Mouse (Mus musculus) erythroblast, embryonic 14.5 days (primary cell): ENCODE data around the gene Macrod2.

ENCODE experiments used
- GATA1 ChIP-seq: IDR thresholded peaks from 2 replicates; pipeline ENCODE4 v1.6.1; 2012; ENCODE audit warnings: low read length, inconsistent platforms, mixed read lengths
- TAL1 ChIP-seq: IDR thresholded peaks from 3 replicates; pipeline ENCODE4 v1.6.1; 2012; ENCODE audit warnings: low read length, inconsistent platforms, mixed read lengths

DNA sequence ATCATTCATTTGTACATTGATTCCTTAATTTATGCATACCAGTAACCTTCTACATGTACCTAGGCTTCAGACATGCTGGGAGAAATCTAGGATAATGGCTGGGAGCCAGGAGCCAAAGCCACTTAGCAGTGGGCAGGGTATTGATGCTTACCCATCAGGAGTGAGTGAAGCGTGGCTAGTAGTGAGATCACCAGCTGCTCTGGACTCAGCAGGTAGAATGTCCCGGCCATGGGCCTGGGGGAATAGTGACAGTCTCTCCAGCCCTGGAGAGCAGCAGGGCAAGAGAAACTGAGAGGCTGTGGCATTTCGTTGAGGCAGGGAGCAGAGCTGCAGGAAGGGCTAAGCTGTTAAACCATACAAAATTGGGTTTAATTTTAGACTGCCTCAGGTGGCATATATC is 435.0 kb downstream of the Macrod2 start:
- TF ChIP-seq GATA1 = no peak
- no peak for TF ChIP-seq TAL1
